Comparison of ENCODE assay signal across 20 mouse cellular contexts in genomic region chr8:117059021-117059420, GRCm38 (mm10). TPM values are rescaled to one million over a fixed set of nuclear protein-coding genes. Genes with fewer than 3 reads are reported as not detected.
DNase-seq lines count a peak whose midpoint lies in the region; TF ChIP-seq lines count a peak whose summit lies in the region.
"Had no signal": no experiment of that assay in that cellular context is flagged by ENCODE, and none has a peak within 500 bp of the region (broad histone marks: within the 10 kb centered on the region; RNA-seq: fewer than 3 reads in every experiment).

No protein-coding gene starts in this region.

- no peaks in the 10 kb centered on the region for H3K9me3 ChIP-seq in E14TG2a.4 (ENCODE audit: low read length)
- H3K9me3 ChIP-seq: forebrain, embryonic 15.5 days had no signal

- TF ChIP-seq CTCF in E14TG2a.4 (conservative IDR thresholded peaks at IDR 0.05; ENCODE audit: low read length): no peak
- TF ChIP-seq CTCF in layer of hippocampus, adult 2 months (conservative IDR thresholded peaks at IDR 0.05): no peak

- H3K27ac ChIP-seq in layer of hippocampus, adult 2 months: no peak overlapping the region
- H3K27ac ChIP-seq: embryonic facial prominence, embryonic 10.5 days; embryonic facial prominence, embryonic 12.5 days; forebrain, embryonic 13.5 days; forebrain, embryonic 15.5 days had no signal

- H3K36me3 ChIP-seq in E14TG2a.4 (ENCODE audit: insufficient read depth, low read length): no peaks in the 10 kb centered on the region
- H3K36me3 ChIP-seq: embryonic facial prominence, embryonic 10.5 days; embryonic facial prominence, embryonic 12.5 days; forebrain, embryonic 15.5 days had no signal

- H3K4me3 ChIP-seq in E14TG2a.4 (replicated peaks; ENCODE audit: low read length): peak overlapping the region; percentile 59
- no peak overlapping the region for H3K4me3 ChIP-seq in layer of hippocampus, adult 2 months
- H3K4me3 ChIP-seq: embryonic facial prominence, embryonic 10.5 days; embryonic facial prominence, embryonic 12.5 days; forebrain, embryonic 13.5 days; forebrain, embryonic 15.5 days had no signal

- DNase-seq in ES-CJ7 (ENCODE audit: low read depth, low spot score) (peak; percentile 30), ZHBTc4 (ENCODE audit: low read depth, low spot score) (peak; percentile 71)
- no peak for DNase-seq in layer of hippocampus, adult 2 months (ENCODE audit: low spot score in 2 of 2)
- DNase-seq in left cerebral cortex, adult 9 months (ENCODE audit: low spot score in 2 of 2): no peak
- DNase-seq: adrenal gland, adult 2 months; adrenal gland, postnatal 10 days; adrenal gland, postnatal 25 days; B cell, adult 2 months; cerebellum, adult 11-12 months; cerebellum, adult 2 months; cerebellum, adult 9-10 months; cerebellum, postnatal 10 days; cerebellum, postnatal 25 days; forebrain, postnatal 0 days had no signal

- peaks cover 22% of the 10 kb centered on the region for H3K4me1 ChIP-seq in E14TG2a.4 (replicated peaks; ENCODE audit: low read depth, low read length)
- H3K4me1 ChIP-seq: embryonic facial prominence, embryonic 12.5 days; forebrain, embryonic 13.5 days; forebrain, embryonic 15.5 days had no signal

- H3K27me3 ChIP-seq in E14TG2a.4 (ENCODE audit: insufficient read depth, low read length): peaks cover 25% of the 10 kb centered on the region
- H3K27me3 ChIP-seq: embryonic facial prominence, embryonic 12.5 days; forebrain, embryonic 13.5 days; forebrain, embryonic 15.5 days had no signal

RNA-seq across cellular contexts. Expression of gene Pkd1l2, which starts 23.2 kb away (rescaled TPM):
- under 1 TPM in 1 of 2 experiments, not detected in 1; 0.10 TPM for total RNA-seq in layer of hippocampus, adult 2 months (2021)
- total RNA-seq: CH12.LX; forebrain, postnatal 0 days had no signal

RNA-seq across cellular contexts. Expression of gene Bco1, which starts 36.6 kb away (rescaled TPM):
- not detected for total RNA-seq in layer of hippocampus, adult 2 months (2021)
- total RNA-seq: CH12.LX; forebrain, postnatal 0 days had no signal

Comparison
In these comparisons a context has a peak if more than half of its experiments do, and no peak if none do; other contexts are left out.
1. DNase-seq: peak in ES-CJ7 (single experiment) and ZHBTc4 (single experiment); none in layer of hippocampus, adult 2 months (0 of 2) and left cerebral cortex, adult 9 months (0 of 2).